Mouse (Mus musculus) forebrain, embryonic 14.5 days (tissue): ENCODE measurements at regions not wholly inside any gene's neighbourhood (a gene's known extent, or its start where the extent isn't known, plus 50 kb on each side); places are given as distances from the start of the nearest gene placed in this dataset.

ENCODE experiments used
- ATAC-seq: fragments of 200-750 bp; cut with Nextera tagmentation; 2 replicates; pipeline ENCODE4 v1.8.0; 2017; ENCODE audit warnings: mild to moderate bottlenecking, moderate library complexity
- DNase-seq: peaks from one replicate; pipeline ENCODE4 v3.0.0-alpha.2; 2015; ENCODE audit warnings: low spot score
- H3K27ac ChIP-seq: fragments of 300-500 bp; sonication (generic); 2 replicates; pipeline ENCODE4 v1.5.1; 2014; ENCODE audit warnings: low read depth, mild to moderate bottlenecking, control low read depth, low read length, moderate library complexity
- H3K27me3 ChIP-seq: fragments of 300-500 bp; sonication (generic); replicated peaks from 2 replicates; pipeline ENCODE4 v1.6.1; 2014; ENCODE audit warnings: low read length, control low read depth, mixed read lengths; ENCODE audit not compliant: control insufficient read depth, insufficient read depth
- H3K36me3 ChIP-seq: fragments of 300-500 bp; sonication (generic); 2 replicates; pipeline ENCODE4 v1.6.1; 2014; ENCODE audit warnings: low read length, control low read depth; ENCODE audit not compliant: control insufficient read depth, insufficient read depth
- H3K4me1 ChIP-seq: fragments of 300-500 bp; sonication (generic); 2 replicates; pipeline ENCODE4 v1.6.1; 2014; ENCODE audit warnings: antibody characterized with exemption, low read length, control low read depth; ENCODE audit not compliant: control insufficient read depth, insufficient read depth
- H3K4me2 ChIP-seq: fragments of 300-500 bp; sonication (generic); 2 replicates; pipeline ENCODE4 v1.6.1; 2014; ENCODE audit warnings: mild to moderate bottlenecking, control low read depth, low read length
- H3K4me3 ChIP-seq: fragments of 300-500 bp; sonication (generic); 2 replicates; pipeline ENCODE4 v1.5.1; 2014; ENCODE audit warnings: low read depth, low read length, control low read depth
- H3K9ac ChIP-seq: fragments of 300-500 bp; sonication (generic); 2 replicates; pipeline ENCODE4 v1.6.1; 2014; ENCODE audit warnings: mild to moderate bottlenecking, low read length, control low read depth, moderate library complexity
- H3K9me3 ChIP-seq: fragments of 300-500 bp; sonication (generic); replicated peaks from 2 replicates; pipeline ENCODE4 v1.6.1; 2016; ENCODE audit warnings: low read length, control low read depth, mixed read lengths; ENCODE audit not compliant: control insufficient read depth
- WGBS: fragments of 180-500 bp; shearing (Covaris S2); extraction: QIAGEN DNeasy Blood & Tissue Kit; methylation state at CpG from one replicate; pipeline ENCODE4 v1.1.7; 2014; 5-methylcytosine and 5-hydroxymethylcytosine counted together

DNA sequence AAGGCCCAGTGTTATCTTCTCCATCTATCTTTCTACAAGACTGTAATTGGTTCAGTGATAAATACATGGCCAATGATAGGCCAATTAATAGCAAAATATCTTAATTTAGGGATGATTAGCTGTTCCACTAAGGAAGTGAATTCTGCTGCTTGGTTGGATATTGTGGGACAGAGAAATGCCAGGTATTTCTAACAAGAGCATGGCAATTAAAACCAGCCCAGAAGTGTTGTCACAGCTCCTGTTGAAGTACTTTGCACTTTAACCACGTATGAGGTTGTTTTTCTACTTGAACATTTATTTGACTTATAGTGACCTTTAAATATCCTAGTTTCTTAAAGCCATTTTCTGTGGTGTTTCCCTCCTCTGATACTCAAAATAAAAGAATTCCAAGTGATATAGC is 65.7 kb upstream of the Acsl4 start:
- no peak overlapping the region for H3K9ac ChIP-seq
- no peaks in the 10 kb centered on the region for H3K27me3 ChIP-seq
- H3K4me2 ChIP-seq, result no peak overlapping the region
- no peaks in the 10 kb centered on the region for H3K36me3 ChIP-seq
- DNase-seq, result no peak
- H3K4me1 ChIP-seq, result no peaks in the 10 kb centered on the region
- ATAC-seq, result no peak
- H3K9me3 ChIP-seq, result no peaks in the 10 kb centered on the region
- no peak overlapping the region for H3K4me3 ChIP-seq
- no peak overlapping the region for H3K27ac ChIP-seq
- 59% methylated on average over 1 of the region's 1 CpGs for WGBS

DNA sequence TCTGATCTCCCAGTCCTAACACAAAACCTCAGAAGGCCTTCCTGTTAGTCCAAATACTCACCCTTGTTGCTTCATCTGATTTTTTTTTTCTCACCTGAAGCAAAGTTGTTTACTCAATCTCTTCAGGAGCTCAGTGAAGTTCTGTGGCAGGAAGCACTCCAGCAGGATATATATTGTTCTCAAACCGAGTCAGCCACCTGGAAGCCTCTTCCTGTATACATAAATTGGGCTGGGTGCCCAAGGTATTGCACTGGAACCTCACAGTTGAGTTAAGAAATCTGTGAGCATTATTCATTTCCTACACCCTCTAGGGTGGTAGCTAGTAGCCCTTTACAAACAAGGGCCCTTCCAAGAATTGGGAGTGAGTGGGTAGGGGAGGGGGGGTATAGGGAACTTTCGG is 73.8 kb upstream of the Acsl4 start:
- Histone ChIP-seq H3K36me3 (no peaks in the 10 kb centered on the region), H3K27me3 (no peaks in the 10 kb centered on the region), H3K4me3 (no peak overlapping the region), H3K9me3 (no peaks in the 10 kb centered on the region), H3K9ac (no peak overlapping the region), H3K4me2 (no peak overlapping the region), H3K27ac (no peak overlapping the region), H3K4me1 (no peaks in the 10 kb centered on the region)
- DNase-seq (no peak), ATAC-seq (no peak)
- WGBS, result 61% methylated on average over 2 of the region's 2 CpGs

DNA sequence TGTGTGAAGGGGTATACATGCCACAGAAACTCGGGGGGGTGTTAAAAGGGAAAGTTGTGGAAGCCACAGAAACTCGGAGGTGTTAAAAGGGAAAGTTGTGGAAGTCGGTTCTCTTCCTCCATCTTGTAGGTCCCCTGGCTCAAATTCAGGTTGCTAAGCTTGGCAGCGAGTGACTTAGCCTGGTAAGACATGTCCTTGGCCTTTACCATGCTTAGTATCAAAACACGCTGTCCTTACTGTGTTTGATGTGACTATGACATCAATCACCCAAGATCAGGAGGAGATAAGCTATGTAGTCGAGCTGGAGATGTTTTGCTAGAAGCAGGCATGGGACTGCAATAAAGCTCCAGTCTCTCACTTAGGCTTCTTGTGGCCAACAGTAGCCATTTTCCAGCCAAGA is 74.4 kb upstream of the Acsl4 start:
- 70% methylated on average over 6 of the region's 6 CpGs for WGBS

DNA sequence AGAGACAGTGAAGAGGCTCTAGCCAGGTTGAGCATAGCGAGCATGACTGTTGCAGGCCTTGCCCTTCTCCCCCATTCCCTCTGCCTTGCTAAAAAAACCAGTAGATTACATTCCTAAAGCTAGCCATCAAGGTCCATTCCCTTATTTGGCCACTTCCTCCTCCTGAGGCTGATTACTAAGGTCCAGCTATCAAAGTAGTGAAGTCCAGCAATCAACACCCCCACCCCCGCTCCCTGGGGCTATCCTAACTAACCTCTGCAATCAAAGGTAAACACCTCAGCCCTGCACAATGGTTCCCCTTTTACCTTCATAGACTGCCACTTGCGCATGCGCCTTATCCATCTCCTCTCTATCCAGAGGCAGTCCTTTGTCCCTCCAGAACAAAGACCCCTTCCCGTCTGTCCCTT is 77.5 kb upstream of the Acsl4 start:
- no peak overlapping the region for H3K9ac ChIP-seq
- H3K4me2 ChIP-seq, result no peak overlapping the region
- H3K36me3 ChIP-seq, result no peaks in the 10 kb centered on the region
- DNase-seq (peak; percentile 2), ATAC-seq (no peak)
- H3K4me1 ChIP-seq, result no peaks in the 10 kb centered on the region
- no peaks in the 10 kb centered on the region for H3K27me3 ChIP-seq
- WGBS, result 37% methylated on average over 5 of the region's 5 CpGs
- no peak overlapping the region for H3K27ac ChIP-seq
- no peak overlapping the region for H3K4me3 ChIP-seq
- no peaks in the 10 kb centered on the region for H3K9me3 ChIP-seq

More for the DNA sequence above, 74.4 kb upstream of the Acsl4 start:
- Histone ChIP-seq H3K36me3 (no peaks in the 10 kb centered on the region), H3K4me2 (no peak overlapping the region), H3K27ac (no peak overlapping the region), H3K27me3 (no peaks in the 10 kb centered on the region), H3K9me3 (no peaks in the 10 kb centered on the region), H3K9ac (no peak overlapping the region), H3K4me1 (no peaks in the 10 kb centered on the region), H3K4me3 (no peak overlapping the region)
- no peak for ATAC-seq
- DNase-seq, result no peak

DNA sequence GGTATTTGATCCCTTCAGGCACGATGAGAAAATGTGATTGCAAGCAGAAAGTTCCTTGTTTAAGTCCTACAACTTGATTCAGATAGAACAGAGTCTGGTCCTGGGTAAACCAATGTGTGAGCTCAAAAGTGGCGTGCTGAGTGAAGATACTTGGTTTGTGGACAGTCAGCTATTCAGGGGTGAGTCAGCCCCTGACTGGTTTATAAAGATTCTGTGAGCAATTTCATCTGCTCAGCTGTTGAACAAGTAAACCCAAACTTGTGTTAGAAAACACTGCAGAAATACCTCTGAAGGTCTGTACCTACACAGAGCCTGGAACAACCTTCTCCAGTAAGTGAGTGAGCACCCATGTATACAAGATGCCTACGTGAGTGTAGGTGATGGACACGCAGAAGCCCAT is 78.1 kb upstream of the Acsl4 start:
- no peak overlapping the region for H3K4me3 ChIP-seq
- H3K4me1 ChIP-seq, result no peaks in the 10 kb centered on the region
- DNase-seq (no peak), ATAC-seq (no peak)
- H3K27me3 ChIP-seq, result no peaks in the 10 kb centered on the region
- H3K4me2 ChIP-seq, result no peak overlapping the region
- no peaks in the 10 kb centered on the region for H3K36me3 ChIP-seq
- no peaks in the 10 kb centered on the region for H3K9me3 ChIP-seq
- 41% methylated on average over 4 of the region's 4 CpGs for WGBS
- H3K27ac ChIP-seq, result no peak overlapping the region
- H3K9ac ChIP-seq, result no peak overlapping the region

DNA sequence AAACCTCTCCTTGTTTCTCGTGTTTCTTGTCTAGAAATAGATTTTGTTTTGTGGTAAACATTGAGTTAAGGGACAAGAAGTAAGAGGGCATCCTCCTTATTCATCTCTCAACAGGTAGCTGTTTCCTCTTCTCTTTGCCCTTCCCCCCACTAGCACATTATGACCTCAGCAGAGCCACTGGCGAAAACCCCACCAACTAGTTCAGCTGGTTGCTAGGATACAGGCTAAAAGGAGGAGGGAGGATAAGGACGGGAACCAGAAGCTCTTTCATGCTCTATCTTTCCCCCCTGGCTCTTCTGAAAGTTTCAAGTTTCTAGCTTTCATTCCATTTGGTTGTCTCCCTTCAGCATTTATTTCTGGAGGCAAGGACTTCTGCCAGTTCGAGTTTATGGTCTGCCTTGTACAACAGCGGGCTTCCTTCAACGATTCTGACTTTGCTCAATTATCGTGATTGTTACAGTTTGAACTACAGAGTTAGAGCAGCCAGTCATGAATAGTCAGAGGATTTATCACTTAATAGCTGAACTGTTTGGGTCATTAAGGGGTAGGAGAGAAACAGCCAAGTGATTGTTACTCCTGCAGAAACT is 78.8 kb upstream of the Acsl4 start:
- 23% methylated on average over 7 of the region's 7 CpGs for WGBS
- Histone ChIP-seq H3K4me3 (no peak overlapping the region), H3K9ac (no peak overlapping the region), H3K27ac (no peak overlapping the region), H3K9me3 (no peaks in the 10 kb centered on the region), H3K4me1 (no peaks in the 10 kb centered on the region), H3K36me3 (no peaks in the 10 kb centered on the region), H3K4me2 (no peak overlapping the region), H3K27me3 (no peaks in the 10 kb centered on the region)
- DNase-seq (peak; percentile 7), ATAC-seq (no peak)

DNA sequence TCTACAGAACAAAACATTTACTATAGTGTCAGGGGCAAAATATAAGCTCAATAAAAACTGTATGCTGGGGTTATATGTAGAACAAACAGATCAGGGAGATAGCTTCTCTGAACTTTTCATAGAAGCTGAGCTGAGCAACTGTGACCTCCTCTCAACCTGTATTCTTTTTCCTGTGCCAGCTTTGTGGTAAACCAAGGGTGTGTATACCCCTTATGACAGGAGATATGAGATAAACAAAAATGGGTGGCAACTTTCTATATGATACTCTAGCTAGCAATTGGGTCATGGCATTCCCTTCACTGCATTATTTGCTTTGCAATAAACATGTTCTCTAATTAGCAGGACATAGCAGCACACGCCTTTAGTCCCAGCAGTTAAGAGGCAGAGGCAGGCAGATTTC is 79.7 kb upstream of the Acsl4 start:
- no peak overlapping the region for H3K27ac ChIP-seq
- H3K4me1 ChIP-seq, result no peaks in the 10 kb centered on the region
- no peaks in the 10 kb centered on the region for H3K27me3 ChIP-seq
- no peak overlapping the region for H3K4me3 ChIP-seq
- no peak for ATAC-seq
- no peak overlapping the region for H3K4me2 ChIP-seq
- H3K9me3 ChIP-seq, result no peaks in the 10 kb centered on the region
- no peaks in the 10 kb centered on the region for H3K36me3 ChIP-seq
- 82% methylated on average over 1 of the region's 1 CpGs for whole genome bisulfite sequencing
- H3K9ac ChIP-seq, result no peak overlapping the region
- DNase-seq, result no peak

DNA sequence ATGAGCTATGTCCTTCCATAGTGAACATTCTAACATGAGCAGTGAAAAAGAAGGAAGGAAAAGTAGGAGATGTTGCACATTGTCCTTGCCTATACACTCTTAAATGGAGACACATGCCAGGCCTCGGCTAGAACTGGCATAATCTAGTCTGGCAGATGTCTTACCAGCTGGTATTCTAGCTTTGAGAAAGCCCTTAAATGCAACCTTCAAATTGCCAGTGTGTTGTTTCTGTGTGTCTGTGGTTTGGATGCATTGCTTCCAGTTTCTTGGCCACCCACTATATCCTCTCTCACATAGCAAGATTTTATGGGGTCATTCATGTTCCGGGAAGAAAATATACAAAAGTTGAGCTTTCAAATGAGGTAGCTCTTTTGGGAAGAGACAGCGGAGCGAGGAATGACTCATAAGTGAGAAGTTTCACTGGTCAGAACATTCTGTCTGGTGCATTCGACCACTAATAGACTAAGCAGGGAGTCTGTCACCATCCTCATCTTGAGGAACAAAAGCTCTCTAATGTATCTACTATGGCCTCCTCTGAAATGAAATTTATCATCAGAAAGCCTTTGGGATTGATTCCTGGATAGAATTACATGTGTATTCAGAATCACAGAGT is 91.0 kb upstream of the Acsl4 start:
- Histone ChIP-seq H3K9ac (no peak overlapping the region), H3K36me3 (no peaks in the 10 kb centered on the region), H3K27ac (no peak overlapping the region), H3K27me3 (no peaks in the 10 kb centered on the region), H3K4me2 (no peak overlapping the region), H3K4me3 (no peak overlapping the region), H3K9me3 (no peaks in the 10 kb centered on the region), H3K4me1 (no peaks in the 10 kb centered on the region)
- WGBS, result 87% methylated on average over 5 of the region's 5 CpGs
- DNase-seq (no peak), ATAC-seq (no peak)

DNA sequence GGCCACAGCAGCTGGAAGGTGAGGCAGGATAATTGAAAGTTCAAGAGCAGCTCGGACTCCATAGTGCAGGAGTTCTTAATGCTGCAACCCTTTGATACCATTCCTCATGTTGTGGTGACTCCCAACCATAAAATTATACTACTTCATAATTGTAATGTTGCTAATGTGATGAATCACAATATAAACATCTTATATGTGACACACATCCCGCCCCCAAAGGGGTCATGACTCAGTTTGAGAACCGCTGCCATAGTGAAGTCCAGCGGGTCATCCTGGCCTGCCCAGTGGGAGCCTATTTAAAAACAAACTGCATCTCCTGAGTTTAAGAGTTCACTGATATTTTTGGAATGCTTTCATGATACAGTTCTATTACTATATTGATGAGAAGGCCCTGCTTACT is 97.7 kb upstream of the Acsl4 start:
- DNase-seq (no peak), ATAC-seq (no peak)
- H3K36me3 ChIP-seq, result no peaks in the 10 kb centered on the region
- no peak overlapping the region for H3K27ac ChIP-seq
- H3K27me3 ChIP-seq, result no peaks in the 10 kb centered on the region
- no peak overlapping the region for H3K4me2 ChIP-seq
- H3K4me3 ChIP-seq, result no peak overlapping the region
- no peaks in the 10 kb centered on the region for H3K9me3 ChIP-seq
- WGBS, result 89% methylated on average over 4 of the region's 4 CpGs
- H3K4me1 ChIP-seq, result no peaks in the 10 kb centered on the region
- H3K9ac ChIP-seq, result no peak overlapping the region
